Mouse (Mus musculus) lung, embryonic 14.5 days (tissue): Measurements from ENCODE around the gene Nup93. TPM values are rescaled to one million over a fixed set of nuclear protein-coding genes. Genes with fewer than 3 reads are reported as not detected.

Source experiments
- ATAC-seq: fragments of 200-750 bp; cut with Nextera tagmentation; 2 replicates; pipeline ENCODE4 v1.8.0; 2017; ENCODE audit warnings: mild to moderate bottlenecking, moderate TSS enrichment, moderate library complexity; ENCODE audit not compliant: insufficient read depth
- DNase-seq: peaks from one replicate; pipeline ENCODE4 v3.0.0-alpha.2; 2015
- H3K27ac ChIP-seq: fragments of 300-500 bp; sonication (generic); 2 replicates; pipeline ENCODE4 v1.5.1; 2014; ENCODE audit warnings: low read depth, mild to moderate bottlenecking, moderate library complexity
- H3K27me3 ChIP-seq: fragments of 300-500 bp; sonication (generic); 2 replicates; pipeline ENCODE4 v1.6.1; 2014; ENCODE audit warnings: low read length, control low read depth; ENCODE audit not compliant: insufficient read depth
- H3K36me3 ChIP-seq: fragments of 300-500 bp; sonication (generic); 2 replicates; pipeline ENCODE4 v1.6.1; 2014; ENCODE audit warnings: control low read depth; ENCODE audit not compliant: insufficient read depth
- H3K4me1 ChIP-seq: fragments of 300-500 bp; sonication (generic); 2 replicates; pipeline ENCODE4 v1.6.1; 2014; ENCODE audit warnings: antibody characterized with exemption, control low read depth; ENCODE audit not compliant: insufficient read depth
- H3K4me2 ChIP-seq: fragments of 300-500 bp; sonication (generic); 2 replicates; pipeline ENCODE4 v1.6.1; 2014; ENCODE audit warnings: mild to moderate bottlenecking
- H3K4me3 ChIP-seq: fragments of 300-500 bp; sonication (generic); 2 replicates; pipeline ENCODE4 v1.5.1; 2014; ENCODE audit warnings: low read depth, low read length
- H3K9ac ChIP-seq: fragments of 300-500 bp; sonication (generic); 2 replicates; pipeline ENCODE4 v1.6.1; 2014
- H3K9me3 ChIP-seq: fragments of 300-500 bp; sonication (generic); 2 replicates; pipeline ENCODE4 v1.6.1; 2016; ENCODE audit warnings: low read depth, low read length, control low read depth
- CTCF ChIP-seq: IDR thresholded peaks from 2 replicates; pipeline ENCODE4 v1.5.1; 2016; ENCODE audit warnings: antibody characterized with exemption, low read depth
- WGBS: fragments of 180-500 bp; shearing (Covaris S2); extraction: QIAGEN DNeasy Blood & Tissue Kit; methylation state at CpG from one replicate; pipeline ENCODE4 v1.1.7; 2014; 5-methylcytosine and 5-hydroxymethylcytosine counted together
- polyA plus RNA-seq: library from polyadenylated mRNA; unstranded; fragments of >200 nt; fragmentation: Nextera tagmentation; extraction: Ambion mirVana; gene quantifications from 2 replicates; pipeline ENCODE4 v1.2.1, GENCODE M21; 2014

The Nup93 gene
- polyA plus RNA-seq, 1 experiment from 2014 or later, result 126 TPM

GRCm38 (mm10) chr8:94278295-94278694, 63.9 kb downstream of the Nup93 start:
- ATAC-seq (no peak), DNase-seq (no peak)
- Histone ChIP-seq H3K4me1 (0 out of 2 replicates have a peak, but pooled peaks cover 3% of the 10 kb centered on the region), H3K27me3 (no peaks in the 10 kb centered on the region), H3K36me3 (no peaks in the 10 kb centered on the region), H3K4me2 (no peak overlapping the region), H3K27ac (no peak overlapping the region), H3K9me3 (no peaks in the 10 kb centered on the region), H3K4me3 (no peak overlapping the region), H3K9ac (no peak overlapping the region)
- no peak for TF ChIP-seq CTCF
- 84% methylated on average over 6 of the region's 6 CpGs for WGBS

GRCm38 (mm10) chr8:94280001-94280613, 65.7 kb downstream of the Nup93 start:
- WGBS, result 44% methylated on average over 5 of the region's 5 CpGs
- no peak for DNase-seq

GRCm38 (mm10) chr8:94282453-94282985, 68.2 kb downstream of the Nup93 start:
- Histone ChIP-seq H3K9ac (no peak overlapping the region), H3K4me3 (no peak overlapping the region), H3K4me1 (peaks cover 3% of the 10 kb centered on the region; the same call in 1 of the 2 replicates), H3K4me2 (no peak overlapping the region), H3K36me3 (0 out of 2 replicates have a peak, but pooled peaks cover 2% of the 10 kb centered on the region), H3K27me3 (no peaks in the 10 kb centered on the region), H3K9me3 (no peaks in the 10 kb centered on the region), H3K27ac (no peak overlapping the region)
- no peak for TF ChIP-seq CTCF
- ATAC-seq, result no peak
- 89% methylated on average over 3 of the region's 3 CpGs for WGBS
- no peak for DNase-seq

More at GRCm38 (mm10) chr8:94280001-94280613, 65.7 kb downstream of the Nup93 start:
- H3K4me2 ChIP-seq, result peak overlapping the region; percentile 12; the same call in 1 of the 2 replicates
- peak overlapping the region; percentile 36; the same call in 1 of the 2 replicates for H3K27ac ChIP-seq
- ATAC-seq, result peak; percentile 28; the same call in 1 of the 2 replicates
- H3K4me1 ChIP-seq, result peaks cover 3% of the 10 kb centered on the region; the same call in 1 of the 2 replicates
- no peak overlapping the region for H3K4me3 ChIP-seq
- no peaks in the 10 kb centered on the region for H3K27me3 ChIP-seq
- H3K9me3 ChIP-seq, result no peaks in the 10 kb centered on the region
- TF ChIP-seq CTCF, result no peak
- H3K36me3 ChIP-seq, result no peaks in the 10 kb centered on the region
- no peak overlapping the region for H3K9ac ChIP-seq

GRCm38 (mm10) chr8:94284204-94284603, 69.8 kb downstream of the Nup93 start:
- 0 out of 2 replicates have a peak, but pooled peaks cover 2% of the 10 kb centered on the region for H3K36me3 ChIP-seq
- no peak for DNase-seq
- H3K4me1 ChIP-seq, result peaks cover 3% of the 10 kb centered on the region; the same call in 1 of the 2 replicates
- H3K27me3 ChIP-seq, result no peaks in the 10 kb centered on the region
- ATAC-seq, result no peak
- H3K27ac ChIP-seq, result no peak overlapping the region
- H3K9ac ChIP-seq, result no peak overlapping the region
- H3K4me2 ChIP-seq, result no peak overlapping the region
- TF ChIP-seq CTCF, result no peak
- H3K4me3 ChIP-seq, result no peak overlapping the region
- 73% methylated on average over 7 of the region's 7 CpGs for WGBS
- no peaks in the 10 kb centered on the region for H3K9me3 ChIP-seq

GRCm38 (mm10) chr8:94290606-94291005, 76.2 kb downstream of the Nup93 start:
- no peaks in the 10 kb centered on the region for H3K9me3 ChIP-seq
- 78% methylated on average over 5 of the region's 5 CpGs for WGBS

GRCm38 (mm10) chr8:94292072-94292471, 77.7 kb downstream of the Nup93 start:
- no peak for TF ChIP-seq CTCF
- no peaks in the 10 kb centered on the region for H3K9me3 ChIP-seq
- ATAC-seq (no peak), DNase-seq (peak; percentile 52)
- no peak overlapping the region for H3K4me3 ChIP-seq
- no peaks in the 10 kb centered on the region for H3K4me1 ChIP-seq
- H3K36me3 ChIP-seq, result peaks cover 20% of the 10 kb centered on the region; the same call in 1 of the 2 replicates
- H3K9ac ChIP-seq, result no peak overlapping the region
- H3K27ac ChIP-seq, result peak overlapping the region; percentile 43; the same call in 1 of the 2 replicates
- 58% methylated on average over 6 of the region's 6 CpGs for WGBS
- H3K27me3 ChIP-seq, result no peaks in the 10 kb centered on the region
- no peak overlapping the region for H3K4me2 ChIP-seq

More at GRCm38 (mm10) chr8:94290606-94291005, 76.2 kb downstream of the Nup93 start:
- H3K27me3 ChIP-seq, result no peaks in the 10 kb centered on the region
- H3K9ac ChIP-seq, result no peak overlapping the region
- no peak overlapping the region for H3K4me2 ChIP-seq
- TF ChIP-seq CTCF, result no peak
- H3K36me3 ChIP-seq, result peaks cover 17% of the 10 kb centered on the region; the same call in 1 of the 2 replicates
- DNase-seq, result no peak
- H3K4me1 ChIP-seq, result no peaks in the 10 kb centered on the region
- no peak overlapping the region for H3K27ac ChIP-seq
- no peak for ATAC-seq
- no peak overlapping the region for H3K4me3 ChIP-seq

- DNase-seq (no peak), ATAC-seq (no peak)
- no peak for TF ChIP-seq CTCF
- Histone ChIP-seq H3K36me3 (peaks cover 17% of the 10 kb centered on the region; the same call in 1 of the 2 replicates), H3K27ac (no peak overlapping the region), H3K4me1 (no peaks in the 10 kb centered on the region), H3K4me3 (no peak overlapping the region), H3K9ac (no peak overlapping the region), H3K4me2 (no peak overlapping the region), H3K27me3 (no peaks in the 10 kb centered on the region), H3K9me3 (no peaks in the 10 kb centered on the region)
- WGBS, result 94% methylated on average over 8 of the region's 8 CpGs
These were observed 78.3 kb downstream of the Nup93 start for GRCm38 (mm10) chr8:94292626-94293025.
